Mouse (Mus musculus) 416B (cell line): Measurements from ENCODE around the gene Ywhag.

Experiments used
- DNase-seq: peaks from one replicate; pipeline ENCODE4 v3.0.0; 2011; ENCODE audit warnings: low read depth

The Ywhag gene

GRCm38 (mm10) chr5:135934481-135935175 is at the start of gene Ywhag:
Gene Ywhag, minus strand, starts transcription at chr5:135934616.
- DNase-seq: peak; percentile 99

- DNase-seq: peak; percentile 65
Observed at GRCm38 (mm10) chr5:135982398-135982797, 48.0 kb upstream of the Ywhag start.

GRCm38 (mm10) chr5:135979904-135980303 is 45.5 kb upstream of the Ywhag start, which contains the start of gene Zp3:
Gene Zp3, plus strand, starts transcription at chr5:135980099.
- DNase-seq: no peak

GRCm38 (mm10) chr5:135979381-135979780 is 45.0 kb upstream of the Ywhag start:
- DNase-seq: no peak

GRCm38 (mm10) chr5:135975893-135976668 is 41.7 kb upstream of the Ywhag start:
- DNase-seq: peak; percentile 54

- peak; percentile 37 for DNase-seq
Observed at GRCm38 (mm10) chr5:135974365-135974764, 39.9 kb upstream of the Ywhag start, which contains the start of gene Ssc4d. Gene Ssc4d, minus strand, starts transcription at chr5:135974531.

GRCm38 (mm10) chr5:135971876-135972275 is 37.5 kb upstream of the Ywhag start:
- DNase-seq: peak; percentile 56

- no peak for DNase-seq
Observed at GRCm38 (mm10) chr5:135970247-135970646, 35.8 kb upstream of the Ywhag start.

- DNase-seq: peak; percentile 73
Observed at GRCm38 (mm10) chr5:135968781-135969180, 34.4 kb upstream of the Ywhag start.

- DNase-seq: peak; percentile 58
Observed at GRCm38 (mm10) chr5:135966866-135967265, 32.5 kb upstream of the Ywhag start.

GRCm38 (mm10) chr5:135965501-135965930 is 31.1 kb upstream of the Ywhag start:
- no peak for DNase-seq

GRCm38 (mm10) chr5:135963280-135963627 is 28.8 kb upstream of the Ywhag start:
- no peak for DNase-seq

- DNase-seq: peak; percentile 100
Observed at GRCm38 (mm10) chr5:135962492-135963279, 28.3 kb upstream of the Ywhag start.

- DNase-seq: no peak
Observed at GRCm38 (mm10) chr5:135962125-135962491, 27.7 kb upstream of the Ywhag start.

- no peak for DNase-seq
Observed at GRCm38 (mm10) chr5:135960909-135961635, 26.7 kb upstream of the Ywhag start.

- no peak for DNase-seq
Observed at GRCm38 (mm10) chr5:135959911-135960310, 25.5 kb upstream of the Ywhag start.

GRCm38 (mm10) chr5:135958367-135958766 is 24.0 kb upstream of the Ywhag start:
- no peak for DNase-seq

GRCm38 (mm10) chr5:135957207-135957974 is 23.0 kb upstream of the Ywhag start:
- peak; percentile 100 for DNase-seq

GRCm38 (mm10) chr5:135956300-135957206 is 22.1 kb upstream of the Ywhag start:
- DNase-seq: no peak

GRCm38 (mm10) chr5:135952830-135953229 is 18.4 kb upstream of the Ywhag start:
- no peak for DNase-seq
